Mouse (Mus musculus): ENCODE results near the gene Gm15557. TPM values are rescaled to one million over a fixed set of nuclear protein-coding genes. Genes with fewer than 3 reads are reported as not detected.
A peak's percentile ranks its signal among the peaks of the same experiment; 100 is the strongest.

Gm15557 gene
- total RNA-seq, 2 experiments from 2014 or later = not detected

GRCm38 (mm10) chr2:155946499-155946898, 6.0 kb downstream of the Gm15557 start:
- intact Hi-C loops (cut with DNase I; ENCODE audit: low total_unique reads) = loop anchor here (2.0 kb wide), 1 partner anchor 98 kb away; no protein-coding TSS in a partner anchor
- DNase-seq = no peak

- DNase-seq = no peak
- intact Hi-C loops (cut with DNase I; ENCODE audit: low total_unique reads) = loop anchor here (2.0 kb wide), 1 partner anchor 99 kb away; no protein-coding TSS in a partner anchor
These were observed 7.0 kb downstream of the Gm15557 start for GRCm38 (mm10) chr2:155947390-155948002.

- intact Hi-C loops (cut with DNase I; ENCODE audit: low total_unique reads) = no loop called here
- no peak for DNase-seq
These were observed 8.8 kb downstream of the Gm15557 start for GRCm38 (mm10) chr2:155949362-155949761.

- intact Hi-C loops (cut with DNase I; ENCODE audit: low total_unique reads) = no loop called here
These were observed 11.5 kb downstream of the Gm15557 start for GRCm38 (mm10) chr2:155952006-155952405.

GRCm38 (mm10) chr2:155956134-155957059, 15.9 kb downstream of the Gm15557 start, which contains the start of gene Cep250:
Gene Cep250 (plus strand): TSS chr2:155956458.
- intact Hi-C loops (cut with DNase I; ENCODE audit: low total_unique reads) = no loop called here
- peak; percentile 94 for DNase-seq

More at GRCm38 (mm10) chr2:155952006-155952405, 11.5 kb downstream of the Gm15557 start:
- peak; percentile 46 for DNase-seq

GRCm38 (mm10) chr2:155959981-155960380, 19.5 kb downstream of the Gm15557 start:
- intact Hi-C loops (cut with DNase I; ENCODE audit: low total_unique reads) = loop anchor here (10.0 kb wide), 1 partner anchor 315 kb away; no protein-coding TSS in a partner anchor

GRCm38 (mm10) chr2:155961862-155962261, 21.3 kb downstream of the Gm15557 start:
- no peak for DNase-seq
- intact Hi-C loops (cut with DNase I; ENCODE audit: low total_unique reads) = loop anchor here (10.0 kb wide), 1 partner anchor 313 kb away; no protein-coding TSS in a partner anchor

More at GRCm38 (mm10) chr2:155959981-155960380, 19.5 kb downstream of the Gm15557 start:
- no peak for DNase-seq

GRCm38 (mm10) chr2:155962991-155963390, 22.5 kb downstream of the Gm15557 start:
- no peak for DNase-seq
- intact Hi-C loops (cut with DNase I; ENCODE audit: low total_unique reads) = loop anchor here (10.0 kb wide), 1 partner anchor 312 kb away; no protein-coding TSS in a partner anchor

- DNase-seq = no peak
- intact Hi-C loops (cut with DNase I; ENCODE audit: low total_unique reads) = no loop called here
These were observed 32.8 kb downstream of the Gm15557 start for GRCm38 (mm10) chr2:155973348-155973747.

GRCm38 (mm10) chr2:155974087-155974731, 33.7 kb downstream of the Gm15557 start:
- no peak for DNase-seq
- intact Hi-C loops (cut with DNase I; ENCODE audit: low total_unique reads) = no loop called here

- intact Hi-C loops (cut with DNase I; ENCODE audit: low total_unique reads) = no loop called here
- no peak for DNase-seq
These were observed 38.9 kb downstream of the Gm15557 start for GRCm38 (mm10) chr2:155979328-155979991.

GRCm38 (mm10) chr2:155985776-155986175, 45.2 kb downstream of the Gm15557 start:
- DNase-seq = no peak
- intact Hi-C loops (cut with DNase I; ENCODE audit: low total_unique reads) = no loop called here

- no peak for DNase-seq
- intact Hi-C loops (cut with DNase I; ENCODE audit: low total_unique reads) = no loop called here
These were observed 46.6 kb downstream of the Gm15557 start for GRCm38 (mm10) chr2:155987131-155987530.

GRCm38 (mm10) chr2:155989085-155989484, 48.6 kb downstream of the Gm15557 start:
- no peak for DNase-seq
- intact Hi-C loops (cut with DNase I; ENCODE audit: low total_unique reads) = no loop called here

GRCm38 (mm10) chr2:155991151-155991550, 50.6 kb downstream of the Gm15557 start:
- intact Hi-C loops (cut with DNase I; ENCODE audit: low total_unique reads) = loop anchor here (5.0 kb wide), 1 partner anchor 131 kb away; no protein-coding TSS in a partner anchor
- DNase-seq = no peak

GRCm38 (mm10) chr2:155991863-155992321, 51.4 kb downstream of the Gm15557 start:
- intact Hi-C loops (cut with DNase I; ENCODE audit: low total_unique reads) = loop anchor here (5.0 kb wide), 1 partner anchor 130 kb away; no protein-coding TSS in a partner anchor
- DNase-seq = peak; percentile 68

Measured in gastrocnemius, postnatal 14 days (tissue).